Mouse (Mus musculus) embryo, embryonic 10 days (tissue): ENCODE results near the gene Vmn2r15.

Experiments
- DNase-seq: peaks from one replicate; pipeline ENCODE4 v3.0.0-alpha.2; 2015; ENCODE audit warnings: low spot score

The Vmn2r15 gene

DNA sequence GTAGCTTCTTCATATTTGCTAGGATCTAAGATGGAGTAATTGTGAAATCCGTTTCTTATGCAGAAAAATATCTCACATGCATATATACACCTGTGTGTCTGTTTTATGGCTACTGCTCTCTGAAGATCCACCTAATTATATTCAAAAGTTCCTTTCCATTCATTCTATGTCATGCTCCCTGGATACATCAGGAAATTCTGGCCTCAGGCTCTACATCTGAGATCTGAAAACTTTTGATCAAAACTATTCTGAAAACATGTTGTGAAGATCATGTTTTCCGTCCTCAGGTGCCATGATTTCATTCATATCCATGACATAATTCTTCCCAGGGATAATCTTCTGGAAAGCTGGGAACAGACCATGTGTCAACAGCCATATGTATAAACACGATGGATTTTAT is at the start of gene Vmn2r15:
Gene Vmn2r15, minus strand, starts transcription at position 101 of the 400 bp plus-strand sequence.
- no peak for DNase-seq

DNA sequence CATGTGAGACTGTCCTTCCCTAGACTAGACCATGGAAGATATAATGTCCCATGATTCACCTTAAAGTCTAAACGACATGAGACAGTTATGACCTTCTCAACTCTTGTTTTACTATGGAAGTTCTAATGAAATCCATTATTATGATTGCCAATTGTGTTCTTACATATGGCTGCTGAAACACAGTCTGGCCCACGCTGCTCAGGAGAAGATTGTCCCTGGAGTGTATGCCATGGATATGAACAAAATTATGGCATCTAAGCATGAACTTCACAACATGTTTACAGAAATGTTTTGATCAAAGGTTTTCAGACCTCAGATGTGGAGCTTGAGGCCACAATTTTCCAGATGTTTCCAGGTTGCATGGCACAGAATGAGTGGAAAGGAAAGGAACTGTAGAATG is 32.4 kb upstream of the Vmn2r15 start, which contains the start of gene Vmn2r16:
Gene Vmn2r16, plus strand, starts transcription at position 301 of the 400 bp plus-strand sequence.
- DNase-seq, result no peak

- DNase-seq, result no peak
These were observed 2.8 kb downstream of the Vmn2r15 start for GRCm38 (mm10) chr5:109294655-109295054.
